Mouse (Mus musculus) kidney, adult 2 months (tissue): Measurements from ENCODE around the gene Cnnm3.

Experiments used
- CTCF ChIP-seq: fragments of 200-500 bp; conservative IDR thresholded peaks from 2 replicates; pipeline ENCODE4 v1.5.1; 2011; ENCODE audit warnings: low read depth, mild to moderate bottlenecking, control low read depth, low read length, moderate library complexity, mixed read lengths; ENCODE audit not compliant: insufficient read depth, insufficient read length
- POLR2A ChIP-seq: fragments of 200-500 bp; IDR thresholded peaks from one replicate; pipeline ENCODE4 v1.6.1; 2011; ENCODE audit warnings: low read depth, low read length, control low read depth

DNA sequence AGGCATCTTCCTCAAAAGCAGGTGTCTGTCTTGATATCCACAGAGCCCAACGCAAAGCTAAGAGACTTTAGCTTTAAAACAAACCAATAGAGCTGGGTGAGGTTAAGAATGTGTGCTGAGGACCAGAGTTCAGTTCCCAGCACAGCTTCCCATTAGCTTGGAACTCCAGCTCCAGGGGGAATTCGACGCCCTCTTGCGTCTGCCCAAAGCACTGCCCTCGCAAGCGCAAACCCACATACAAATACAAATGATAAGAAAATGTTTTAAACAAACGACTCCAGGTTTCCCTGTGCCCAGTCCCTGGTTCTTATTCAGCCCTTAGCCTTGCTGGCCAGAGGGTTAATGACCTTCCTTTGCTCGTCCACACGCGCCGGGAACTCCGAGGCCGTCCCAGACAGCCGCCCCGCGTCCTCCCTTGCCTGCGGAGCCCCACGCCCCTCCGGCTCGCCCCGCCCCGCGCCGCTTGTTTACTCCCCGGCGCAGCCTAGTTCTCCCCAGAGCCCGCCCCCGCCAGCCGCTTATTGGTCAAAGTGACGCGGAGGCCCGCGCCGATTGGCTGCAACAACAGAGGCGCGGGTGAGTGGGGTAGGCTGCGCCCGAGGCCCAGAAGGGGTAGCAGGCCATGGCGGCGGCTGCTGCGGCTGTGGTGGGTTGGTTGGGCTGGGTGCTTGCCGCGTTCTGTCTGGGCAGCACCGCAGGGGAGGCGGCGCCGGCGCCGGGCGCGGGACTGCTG is at the start of gene Cnnm3:
- TF ChIP-seq POLR2A = peak; percentile 72
- peak; percentile 46; the same call in 1 of the 2 replicates for TF ChIP-seq CTCF
